ENCODE assay signal across 8 mouse cellular contexts in genomic region chr8:70540507-70541071, GRCm38 (mm10). TPM values are rescaled to one million over a fixed set of nuclear protein-coding genes. Genes with fewer than 3 reads are reported as not detected.
A peak's percentile ranks its signal among the peaks of the same experiment; 100 is the strongest.
DNase-seq lines count a peak whose midpoint lies in the region; ATAC-seq and TF ChIP-seq lines count a peak whose summit lies in the region.

No protein-coding gene starts in this region.

- ATAC-seq in neural tube, embryonic 13.5 days (ENCODE audit: low read depth) = no peak

- H3K27ac ChIP-seq in spleen, adult 2 months (ENCODE audit: insufficient read depth, low read length) = no peak overlapping the region
- H3K27ac ChIP-seq in neural tube, embryonic 13.5 days (replicated peaks) = no peak overlapping the region

- no peak for DNase-seq in spleen, adult 2 months (ENCODE audit: low read depth in 1 of 2, low spot score in 2 of 2)
- no peak for DNase-seq in spleen, postnatal 36 days (ENCODE audit: low spot score in 2 of 2)
- DNase-seq in heart, adult 8-10 months (ENCODE audit: low spot score) = peak; percentile 30
- peak; percentile 63 for DNase-seq in kidney, postnatal 10 days
- DNase-seq in left cerebral cortex, postnatal 4 days = no peak
- DNase-seq in left cerebral cortex, adult 8-10 months (ENCODE audit: low spot score in 2 of 2) = no peak
- DNase-seq in layer of hippocampus, postnatal 14 days (ENCODE audit: low spot score in 2 of 2) = no peak

- peak overlapping the region; percentile 80 for H3K9ac ChIP-seq in neural tube, embryonic 13.5 days

- no peaks in the 10 kb centered on the region for H3K36me3 ChIP-seq in spleen, adult 2 months (ENCODE audit: control insufficient read depth, insufficient read depth, low read length)
- H3K36me3 ChIP-seq in neural tube, embryonic 13.5 days = peaks cover 19% of the 10 kb centered on the region

- H3K4me3 ChIP-seq in spleen, adult 2 months (ENCODE audit: extremely low read depth, insufficient read depth, insufficient read length) = peak overlapping the region; percentile 90
- H3K4me3 ChIP-seq in neural tube, embryonic 13.5 days = peak overlapping the region; percentile 73

- WGBS in spleen, adult 2 months = 18% methylated on average over 7 of the region's 7 CpGs
- WGBS in neural tube, embryonic 13.5 days = 60% methylated on average over 7 of the region's 7 CpGs

- H3K27me3 ChIP-seq in spleen, adult 2 months (ENCODE audit: control insufficient read depth, insufficient read depth, low read length) = no peaks in the 10 kb centered on the region
- no peaks in the 10 kb centered on the region for H3K27me3 ChIP-seq in neural tube, embryonic 13.5 days

- TF ChIP-seq CTCF in spleen, adult 2 months (IDR thresholded peaks at IDR 0.05; ENCODE audit: extremely low read depth, insufficient read depth, insufficient read length, insufficient replicate concordance) = no peak

- TF ChIP-seq POLR2A in spleen, adult 2 months (IDR thresholded peaks at IDR 0.05; ENCODE audit: low read depth, low read length) = no peak

- intact Hi-C loops in left cerebral cortex, postnatal 4 days (cut with DNase I) = no loop called here

- H3K4me1 ChIP-seq in spleen, adult 2 months (ENCODE audit: control insufficient read depth, insufficient read depth, insufficient read length) = peaks cover 13% of the 10 kb centered on the region; the same call in 1 of the 2 replicates
- H3K4me1 ChIP-seq in neural tube, embryonic 13.5 days (replicated peaks) = peaks cover 47% of the 10 kb centered on the region

- peak overlapping the region; percentile 97 for H3K4me2 ChIP-seq in neural tube, embryonic 13.5 days

- H3K9me3 ChIP-seq in neural tube, embryonic 13.5 days = no peaks in the 10 kb centered on the region

RNA-seq across cellular contexts. Expression of gene Ell, which starts 1.3 kb away (rescaled TPM):
- polyA plus RNA-seq in spleen, adult 2 months (2012; rRNA removed) = 21.3 and 27.9 TPM in 2 replicates
- 10 to 100 TPM in 3 of 4 experiments, 1 to 10 TPM in 1; 9.3 to 12.4 (median 10.6) TPM for total RNA-seq in heart, adult 8-10 months (2022)
- 15.6 and 16.5 TPM in 2 replicates for polyA plus RNA-seq in neural tube, embryonic 13.5 days (2015; fragmentation: Nextera tagmentation; extraction: Ambion mirVana)
- 10 to 100 TPM; 17.7 to 20.0 TPM for total RNA-seq in left cerebral cortex, postnatal 4 days (2021)
- total RNA-seq in left cerebral cortex, adult 8-10 months (2022) = 10 to 100 TPM; 17.6 to 25.3 (median 19.2) TPM
- 10 to 100 TPM; 18.7 TPM for total RNA-seq in layer of hippocampus, postnatal 14 days (2021)

RNA-seq across cellular contexts. Expression of gene Kxd1, which starts 12.8 kb away (rescaled TPM):
- 50.2 and 52.0 TPM in 2 replicates for polyA plus RNA-seq in spleen, adult 2 months (2012; rRNA removed)
- total RNA-seq in heart, adult 8-10 months (2022) = 100 to 1,000 TPM in 3 of 4 experiments, 10 to 100 TPM in 1; 97.9 to 114 (median 103) TPM
- polyA plus RNA-seq in neural tube, embryonic 13.5 days (2015; fragmentation: Nextera tagmentation; extraction: Ambion mirVana) = 46.7 and 46.9 TPM in 2 replicates
- total RNA-seq in left cerebral cortex, postnatal 4 days (2021) = 10 to 100 TPM; 31.9 to 33.0 TPM
- total RNA-seq in left cerebral cortex, adult 8-10 months (2022) = 10 to 100 TPM; 43.0 to 52.5 (median 47.1) TPM
- total RNA-seq in layer of hippocampus, postnatal 14 days (2021) = 10 to 100 TPM; 39.5 to 40.3 TPM

RNA-seq across cellular contexts. Expression of gene Fkbp8, which starts 13.1 kb away (rescaled TPM):
- polyA plus RNA-seq in spleen, adult 2 months (2012; rRNA removed) = 305 and 370 TPM in 2 replicates
- 100 to 1,000 TPM; 135 to 145 (median 137) TPM for total RNA-seq in heart, adult 8-10 months (2022)
- 347 and 358 TPM in 2 replicates for polyA plus RNA-seq in neural tube, embryonic 13.5 days (2015; fragmentation: Nextera tagmentation; extraction: Ambion mirVana)
- 100 to 1,000 TPM; 311 to 344 TPM for total RNA-seq in left cerebral cortex, postnatal 4 days (2021)
- 100 to 1,000 TPM; 419 to 440 (median 422) TPM for total RNA-seq in left cerebral cortex, adult 8-10 months (2022)
- total RNA-seq in layer of hippocampus, postnatal 14 days (2021) = 100 to 1,000 TPM; 412 to 417 TPM

RNA-seq across cellular contexts. Expression of gene Uba52, which starts 30.0 kb away (rescaled TPM):
- polyA plus RNA-seq in spleen, adult 2 months (2012; rRNA removed) = 611 and 613 TPM in 2 replicates
- 1,000 to 10,000 TPM; 1,436 to 1,703 (median 1,558) TPM for total RNA-seq in heart, adult 8-10 months (2022)
- polyA plus RNA-seq in neural tube, embryonic 13.5 days (2015; fragmentation: Nextera tagmentation; extraction: Ambion mirVana) = 787 and 800 TPM in 2 replicates
- 1,000 to 10,000 TPM; 1,115 to 1,131 TPM for total RNA-seq in left cerebral cortex, postnatal 4 days (2021)
- total RNA-seq in left cerebral cortex, adult 8-10 months (2022) = 1,000 to 10,000 TPM in 1 of 4 experiments, 100 to 1,000 TPM in 3; 847 to 1,003 (median 930) TPM
- 1,000 to 10,000 TPM; 1,048 to 1,082 TPM for total RNA-seq in layer of hippocampus, postnatal 14 days (2021)

RNA-seq across cellular contexts. Expression of gene Rex1bd, which starts 34.0 kb away (rescaled TPM):
- polyA plus RNA-seq in spleen, adult 2 months (2012; rRNA removed) = 86.2 and 132 TPM in 2 replicates
- 100 to 1,000 TPM; 118 to 133 (median 124) TPM for total RNA-seq in heart, adult 8-10 months (2022)
- polyA plus RNA-seq in neural tube, embryonic 13.5 days (2015; fragmentation: Nextera tagmentation; extraction: Ambion mirVana) = 143 and 153 TPM in 2 replicates
- total RNA-seq in left cerebral cortex, postnatal 4 days (2021) = 100 to 1,000 TPM; 109 to 116 TPM
- total RNA-seq in left cerebral cortex, adult 8-10 months (2022) = 100 to 1,000 TPM; 103 to 117 (median 109) TPM
- total RNA-seq in layer of hippocampus, postnatal 14 days (2021) = 100 to 1,000 TPM in 1 of 2 experiments, 10 to 100 TPM in 1; 83.2 to 103 TPM

Comparison
In these comparisons a context has a peak if more than half of its experiments do, and no peak if none do; other contexts are left out.
1. DNase-seq: peak in heart, adult 8-10 months (single experiment) and kidney, postnatal 10 days (single experiment); none in spleen, adult 2 months (0 of 2), spleen, postnatal 36 days (0 of 2), left cerebral cortex, postnatal 4 days (single experiment), left cerebral cortex, adult 8-10 months (0 of 2) and layer of hippocampus, postnatal 14 days (0 of 2).